Mouse (Mus musculus): ENCODE measurements around the gene Ccdc85c. TPM values are rescaled to one million over a fixed set of nuclear protein-coding genes. Genes with fewer than 3 reads are reported as not detected.

Gene Ccdc85c
- polyA plus RNA-seq, 1 experiment, result 40.8 TPM

- TF ChIP-seq POLR2A (IDR thresholded peaks at IDR 0.05; ENCODE audit: extremely low read depth, insufficient read depth, low read length) (no peak), CTCF (IDR thresholded peaks at IDR 0.05; ENCODE audit: extremely low read depth, insufficient read depth, low read length) (no peak)
- H3K27ac ChIP-seq (ENCODE audit: insufficient read depth, low read length), result no peak overlapping the region
- H3K4me3 ChIP-seq (ENCODE audit: insufficient read depth, low read length), result no peak overlapping the region
- no peaks in the 10 kb centered on the region for H3K4me1 ChIP-seq (ENCODE audit: control insufficient read depth, insufficient read depth, low read length)
Measured at GRCm38 (mm10) chr12:108311741-108312290, 36.6 kb upstream of the Ccdc85c start.

GRCm38 (mm10) chr12:108310456-108311027, 35.3 kb upstream of the Ccdc85c start:
- Histone ChIP-seq H3K4me1 (ENCODE audit: control insufficient read depth, insufficient read depth, low read length) (no peaks in the 10 kb centered on the region), H3K27ac (ENCODE audit: insufficient read depth, low read length) (no peak overlapping the region), H3K4me3 (ENCODE audit: insufficient read depth, low read length) (no peak overlapping the region)
- no peak for TF ChIP-seq CTCF (IDR thresholded peaks at IDR 0.05; ENCODE audit: extremely low read depth, insufficient read depth, low read length)
- no peak for TF ChIP-seq POLR2A (IDR thresholded peaks at IDR 0.05; ENCODE audit: extremely low read depth, insufficient read depth, low read length)

- H3K4me1 ChIP-seq (ENCODE audit: control insufficient read depth, insufficient read depth, low read length), result no peaks in the 10 kb centered on the region
- TF ChIP-seq POLR2A (IDR thresholded peaks at IDR 0.05; ENCODE audit: extremely low read depth, insufficient read depth, low read length), result no peak
- TF ChIP-seq CTCF (IDR thresholded peaks at IDR 0.05; ENCODE audit: extremely low read depth, insufficient read depth, low read length), result no peak
- H3K4me3 ChIP-seq (ENCODE audit: insufficient read depth, low read length), result no peak overlapping the region
- no peak overlapping the region for H3K27ac ChIP-seq (ENCODE audit: insufficient read depth, low read length)
Measured at GRCm38 (mm10) chr12:108310041-108310440, 34.8 kb upstream of the Ccdc85c start.

GRCm38 (mm10) chr12:108309116-108309794, 34.0 kb upstream of the Ccdc85c start:
- Histone ChIP-seq H3K27ac (ENCODE audit: insufficient read depth, low read length) (no peak overlapping the region), H3K4me1 (ENCODE audit: control insufficient read depth, insufficient read depth, low read length) (no peaks in the 10 kb centered on the region), H3K4me3 (ENCODE audit: insufficient read depth, low read length) (no peak overlapping the region)
- TF ChIP-seq POLR2A (IDR thresholded peaks at IDR 0.05; ENCODE audit: extremely low read depth, insufficient read depth, low read length) (no peak), CTCF (IDR thresholded peaks at IDR 0.05; ENCODE audit: extremely low read depth, insufficient read depth, low read length) (no peak)

- no peak for TF ChIP-seq CTCF (IDR thresholded peaks at IDR 0.05; ENCODE audit: extremely low read depth, insufficient read depth, low read length)
- TF ChIP-seq POLR2A (IDR thresholded peaks at IDR 0.05; ENCODE audit: extremely low read depth, insufficient read depth, low read length), result no peak
- H3K4me1 ChIP-seq (ENCODE audit: control insufficient read depth, insufficient read depth, low read length), result no peaks in the 10 kb centered on the region
- H3K4me3 ChIP-seq (ENCODE audit: insufficient read depth, low read length), result no peak overlapping the region
- no peak overlapping the region for H3K27ac ChIP-seq (ENCODE audit: insufficient read depth, low read length)
Measured at GRCm38 (mm10) chr12:108308363-108308856, 33.2 kb upstream of the Ccdc85c start.

GRCm38 (mm10) chr12:108307553-108307952, 32.3 kb upstream of the Ccdc85c start:
- Histone ChIP-seq H3K4me1 (ENCODE audit: control insufficient read depth, insufficient read depth, low read length) (no peaks in the 10 kb centered on the region), H3K4me3 (ENCODE audit: insufficient read depth, low read length) (no peak overlapping the region), H3K27ac (ENCODE audit: insufficient read depth, low read length) (no peak overlapping the region)
- peak; percentile 63 for TF ChIP-seq CTCF (IDR thresholded peaks at IDR 0.05; ENCODE audit: extremely low read depth, insufficient read depth, low read length)
- no peak for TF ChIP-seq POLR2A (IDR thresholded peaks at IDR 0.05; ENCODE audit: extremely low read depth, insufficient read depth, low read length)

GRCm38 (mm10) chr12:108305812-108306794, 30.9 kb upstream of the Ccdc85c start, which contains the start of gene Hhipl1:
Hhipl1 (plus strand) TSS chr12:108306270.
- Histone ChIP-seq H3K4me3 (ENCODE audit: insufficient read depth, low read length) (peak within 1 kb of the TSS; percentile 28), H3K4me1 (ENCODE audit: control insufficient read depth, insufficient read depth, low read length) (no peaks in the 10 kb centered on the region), H3K27ac (ENCODE audit: insufficient read depth, low read length) (no peak within 1 kb of the TSS)
- TF ChIP-seq POLR2A (IDR thresholded peaks at IDR 0.05; ENCODE audit: extremely low read depth, insufficient read depth, low read length) (no peak), CTCF (IDR thresholded peaks at IDR 0.05; ENCODE audit: extremely low read depth, insufficient read depth, low read length) (no peak)

- Histone ChIP-seq H3K27ac (ENCODE audit: insufficient read depth, low read length) (no peak overlapping the region), H3K4me3 (ENCODE audit: insufficient read depth, low read length) (no peak overlapping the region), H3K4me1 (ENCODE audit: control insufficient read depth, insufficient read depth, low read length) (no peaks in the 10 kb centered on the region)
- no peak for TF ChIP-seq CTCF (IDR thresholded peaks at IDR 0.05; ENCODE audit: extremely low read depth, insufficient read depth, low read length)
Measured at GRCm38 (mm10) chr12:108305172-108305571, 29.9 kb upstream of the Ccdc85c start.

- TF ChIP-seq CTCF (IDR thresholded peaks at IDR 0.05; ENCODE audit: extremely low read depth, insufficient read depth, low read length), result no peak
- TF ChIP-seq POLR2A (IDR thresholded peaks at IDR 0.05; ENCODE audit: extremely low read depth, insufficient read depth, low read length), result no peak
- Histone ChIP-seq H3K4me1 (ENCODE audit: control insufficient read depth, insufficient read depth, low read length) (no peaks in the 10 kb centered on the region), H3K4me3 (ENCODE audit: insufficient read depth, low read length) (no peak overlapping the region), H3K27ac (ENCODE audit: insufficient read depth, low read length) (no peak overlapping the region)
Measured at GRCm38 (mm10) chr12:108303778-108304365, 28.6 kb upstream of the Ccdc85c start.
